In the genomic region with DNA sequence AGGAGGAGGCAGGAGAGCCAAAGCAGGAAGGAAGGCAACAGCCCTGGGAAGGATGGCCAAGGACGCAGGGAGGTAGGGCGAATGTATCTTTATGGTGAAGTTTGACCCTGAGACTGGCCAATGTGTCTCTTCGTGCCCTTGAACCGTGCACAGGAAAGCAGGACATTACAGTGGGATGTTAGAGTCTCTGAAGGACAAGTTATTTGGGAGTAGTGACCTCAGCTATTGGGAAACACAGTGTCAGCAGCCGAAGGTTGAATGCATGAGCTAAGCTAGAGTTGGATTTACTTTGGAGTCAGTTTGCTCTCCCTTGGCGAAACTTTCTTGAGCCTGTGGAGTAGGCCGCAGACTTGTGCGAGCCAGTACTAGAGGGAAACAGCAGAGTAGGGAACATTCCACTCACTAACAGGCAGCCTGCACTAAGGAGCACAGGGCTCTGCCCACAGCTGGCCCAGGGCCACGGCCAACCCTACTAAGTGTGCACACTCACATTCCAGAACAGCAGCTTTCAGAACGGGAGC, we compare ENCODE assay signal across 8 mouse cellular contexts. TPM values are rescaled to one million over a fixed set of nuclear protein-coding genes. Genes with fewer than 3 reads are reported as not detected.
DNase-seq lines count a peak whose midpoint lies in the region; ATAC-seq and TF ChIP-seq lines count a peak whose summit lies in the region.

No protein-coding gene starts in this region.

- WGBS in embryonic facial prominence, embryonic 14.5 days: 87% methylated on average over 10 of the region's 10 CpGs
- 92% methylated on average over 10 of the region's 10 CpGs for WGBS in embryonic facial prominence, embryonic 10.5 days
- WGBS in heart, postnatal 0 days: 42% methylated on average over 10 of the region's 10 CpGs
- WGBS in hindbrain, embryonic 12.5 days: 89% methylated on average over 10 of the region's 10 CpGs
- 89% methylated on average over 10 of the region's 10 CpGs for WGBS in midbrain, postnatal 0 days
- 89% methylated on average over 10 of the region's 10 CpGs for WGBS in forebrain, embryonic 16.5 days

- H3K36me3 ChIP-seq in embryonic facial prominence, embryonic 14.5 days (ENCODE audit: control insufficient read depth, insufficient read depth, low read length): peaks cover 90% of the 10 kb centered on the region
- peaks cover 100% of the 10 kb centered on the region for H3K36me3 ChIP-seq in embryonic facial prominence, embryonic 10.5 days (replicated peaks)
- H3K36me3 ChIP-seq in heart, postnatal 0 days (replicated peaks; ENCODE audit: control insufficient read depth, insufficient read depth, low read length): peaks cover 81% of the 10 kb centered on the region
- peaks cover 88% of the 10 kb centered on the region for H3K36me3 ChIP-seq in hindbrain, embryonic 12.5 days
- H3K36me3 ChIP-seq in midbrain, postnatal 0 days (ENCODE audit: insufficient read depth, low read length): peaks cover 65% of the 10 kb centered on the region
- peaks cover 44% of the 10 kb centered on the region for H3K36me3 ChIP-seq in forebrain, embryonic 16.5 days (ENCODE audit: control insufficient read depth, insufficient read depth)

- no peak overlapping the region for H3K4me2 ChIP-seq in embryonic facial prominence, embryonic 14.5 days (ENCODE audit: low read depth, low read length)
- no peak overlapping the region for H3K4me2 ChIP-seq in heart, postnatal 0 days (ENCODE audit: low read depth, low read length)
- no peak overlapping the region for H3K4me2 ChIP-seq in hindbrain, embryonic 12.5 days (replicated peaks)
- H3K4me2 ChIP-seq in midbrain, postnatal 0 days (ENCODE audit: low read depth, low read length, poor library complexity, severe bottlenecking): no peak overlapping the region
- H3K4me2 ChIP-seq in forebrain, embryonic 16.5 days (ENCODE audit: low read length): no peak overlapping the region

- no peaks in the 10 kb centered on the region for H3K9me3 ChIP-seq in embryonic facial prominence, embryonic 14.5 days (ENCODE audit: control insufficient read depth, low read length)
- H3K9me3 ChIP-seq in embryonic facial prominence, embryonic 10.5 days: no peaks in the 10 kb centered on the region
- no peaks in the 10 kb centered on the region for H3K9me3 ChIP-seq in heart, postnatal 0 days (replicated peaks; ENCODE audit: control insufficient read depth, low read length)
- H3K9me3 ChIP-seq in hindbrain, embryonic 12.5 days (replicated peaks): no peaks in the 10 kb centered on the region
- no peaks in the 10 kb centered on the region for H3K9me3 ChIP-seq in midbrain, postnatal 0 days (ENCODE audit: low read length)
- no peaks in the 10 kb centered on the region for H3K9me3 ChIP-seq in forebrain, embryonic 16.5 days (ENCODE audit: control insufficient read depth, low read length)

- peak; percentile 65; the same call in 1 of the 2 replicates for ATAC-seq in embryonic facial prominence, embryonic 14.5 days (ENCODE audit: low read depth)
- ATAC-seq in heart, postnatal 0 days (ENCODE audit: insufficient read depth, low read depth): peak; percentile 94
- no peak for ATAC-seq in hindbrain, embryonic 12.5 days (ENCODE audit: low FRiP score)
- no peak for ATAC-seq in midbrain, postnatal 0 days (ENCODE audit: low FRiP score)
- no peak for ATAC-seq in forebrain, embryonic 16.5 days

- no peak for TF ChIP-seq POLR2A in bone marrow macrophage, adult 2 months (IDR thresholded peaks at IDR 0.05; ENCODE audit: borderline replicate concordance, low read depth, low read length)

- H3K9ac ChIP-seq in embryonic facial prominence, embryonic 14.5 days (ENCODE audit: low read depth, low read length): no peak overlapping the region
- peak overlapping the region; percentile 41; the same call in 1 of the 2 replicates for H3K9ac ChIP-seq in heart, postnatal 0 days (replicated peaks; ENCODE audit: low read depth, low read length)
- no peak overlapping the region for H3K9ac ChIP-seq in hindbrain, embryonic 12.5 days
- H3K9ac ChIP-seq in midbrain, postnatal 0 days (replicated peaks; ENCODE audit: low read length, poor library complexity, severe bottlenecking): no peak overlapping the region
- no peak overlapping the region for H3K9ac ChIP-seq in forebrain, embryonic 16.5 days (replicated peaks; ENCODE audit: low read depth, low read length)

- H3K4me1 ChIP-seq in embryonic facial prominence, embryonic 14.5 days (ENCODE audit: control insufficient read depth, insufficient read depth, low read length): no peaks in the 10 kb centered on the region
- H3K4me1 ChIP-seq in embryonic facial prominence, embryonic 10.5 days: peaks cover 7% of the 10 kb centered on the region; the same call in 1 of the 2 replicates
- H3K4me1 ChIP-seq in bone marrow macrophage, adult 2 months (ENCODE audit: control insufficient read depth, insufficient read depth, low read length): peaks cover 40% of the 10 kb centered on the region
- peaks cover 4% of the 10 kb centered on the region; the same call in 1 of the 2 replicates for H3K4me1 ChIP-seq in heart, postnatal 0 days (ENCODE audit: control insufficient read depth, insufficient read depth)
- no peaks in the 10 kb centered on the region for H3K4me1 ChIP-seq in hindbrain, embryonic 12.5 days
- H3K4me1 ChIP-seq in midbrain, postnatal 0 days (ENCODE audit: insufficient read depth, low read length): no peaks in the 10 kb centered on the region
- no peaks in the 10 kb centered on the region for H3K4me1 ChIP-seq in forebrain, embryonic 16.5 days (replicated peaks; ENCODE audit: control insufficient read depth, insufficient read depth, low read length)

- no peaks in the 10 kb centered on the region for H3K27me3 ChIP-seq in embryonic facial prominence, embryonic 14.5 days (replicated peaks; ENCODE audit: control insufficient read depth, insufficient read depth, low read length)
- H3K27me3 ChIP-seq in embryonic facial prominence, embryonic 10.5 days (replicated peaks; ENCODE audit: low read depth, poor library complexity, severe bottlenecking): no peaks in the 10 kb centered on the region
- H3K27me3 ChIP-seq in heart, postnatal 0 days (ENCODE audit: control insufficient read depth, insufficient read depth, low read length): no peaks in the 10 kb centered on the region
- no peaks in the 10 kb centered on the region for H3K27me3 ChIP-seq in hindbrain, embryonic 12.5 days
- no peaks in the 10 kb centered on the region for H3K27me3 ChIP-seq in midbrain, postnatal 0 days (ENCODE audit: insufficient read depth, low read length)
- no peaks in the 10 kb centered on the region for H3K27me3 ChIP-seq in forebrain, embryonic 16.5 days (replicated peaks; ENCODE audit: control insufficient read depth, insufficient read depth, low read length)

- H3K27ac ChIP-seq in embryonic facial prominence, embryonic 14.5 days (replicated peaks; ENCODE audit: low read depth, low read length): no peak overlapping the region
- H3K27ac ChIP-seq in embryonic facial prominence, embryonic 10.5 days (replicated peaks): no peak overlapping the region
- peak overlapping the region; percentile 29 for H3K27ac ChIP-seq in bone marrow macrophage, adult 2 months (ENCODE audit: insufficient read depth, low read depth, low read length)
- H3K27ac ChIP-seq in heart, postnatal 0 days (ENCODE audit: low read depth): peak overlapping the region; percentile 97
- H3K27ac ChIP-seq in hindbrain, embryonic 12.5 days: no peak overlapping the region; the same call in 1 of the 2 replicates
- H3K27ac ChIP-seq in midbrain, postnatal 0 days (ENCODE audit: low read depth, low read length): no peak overlapping the region
- no peak overlapping the region for H3K27ac ChIP-seq in forebrain, embryonic 16.5 days (ENCODE audit: low read length)

- peak; percentile 7 for DNase-seq in embryonic facial prominence, embryonic 14.5 days (ENCODE audit: low spot score)
- no peak for DNase-seq in embryonic facial prominence, embryonic 10.5 days (ENCODE audit: low spot score)
- DNase-seq in heart, postnatal 0 days (ENCODE audit: low spot score): peak; percentile 84
- peak; percentile 73 for DNase-seq in lung, postnatal 14 days
- no peak for DNase-seq in midbrain, postnatal 0 days (ENCODE audit: low spot score)

- H3K4me3 ChIP-seq in embryonic facial prominence, embryonic 14.5 days (ENCODE audit: low read depth, low read length): no peak overlapping the region
- H3K4me3 ChIP-seq in embryonic facial prominence, embryonic 10.5 days: no peak overlapping the region
- no peak overlapping the region for H3K4me3 ChIP-seq in bone marrow macrophage, adult 2 months (ENCODE audit: insufficient read depth, low read length)
- no peak overlapping the region for H3K4me3 ChIP-seq in heart, postnatal 0 days (ENCODE audit: low read depth, low read length)
- H3K4me3 ChIP-seq in hindbrain, embryonic 12.5 days: no peak overlapping the region
- H3K4me3 ChIP-seq in midbrain, postnatal 0 days (ENCODE audit: low read depth, low read length): no peak overlapping the region
- no peak overlapping the region for H3K4me3 ChIP-seq in forebrain, embryonic 16.5 days (replicated peaks; ENCODE audit: low read length)

- 0 out of 2 replicates have a peak, but pooled peaks have one; percentile 31 for TF ChIP-seq EP300 in heart, postnatal 0 days (IDR thresholded peaks at IDR 0.05; ENCODE audit: low read depth)

- no peak for TF ChIP-seq CTCF in bone marrow macrophage, adult 2 months (IDR thresholded peaks at IDR 0.05; ENCODE audit: low read depth, low read length)
- no peak for TF ChIP-seq CTCF in heart, postnatal 0 days (IDR thresholded peaks at IDR 0.05; ENCODE audit: low read depth)
- TF ChIP-seq CTCF in midbrain, postnatal 0 days (IDR thresholded peaks at IDR 0.05): no peak

RNA-seq across cellular contexts. Expression of a gene that starts 29.5 kb away (rescaled TPM):
- 278 and 298 TPM in 2 replicates for polyA plus RNA-seq in embryonic facial prominence, embryonic 14.5 days (2014; fragmentation: Nextera tagmentation; extraction: Ambion mirVana)
- polyA plus RNA-seq in embryonic facial prominence, embryonic 10.5 days (2016; fragmentation: Nextera tagmentation; extraction: Ambion mirVana): 239 and 259 TPM in 2 replicates
- polyA plus RNA-seq in bone marrow macrophage, adult 2 months (2012; ENCODE audit: insufficient read depth, insufficient read length, missing spikeins): 259 and 260 TPM in 2 replicates
- total RNA-seq in heart, postnatal 0 days (2014; rRNA removed; ENCODE audit: low replicate concordance): 83.8 and 130 TPM in 2 replicates
- polyA plus RNA-seq in heart, postnatal 0 days (2015; fragmentation: Nextera tagmentation; extraction: Ambion mirVana): 346 and 349 TPM in 2 replicates
- 380 and 390 TPM in 2 replicates for polyA plus RNA-seq in hindbrain, embryonic 12.5 days (2016; fragmentation: Nextera tagmentation; extraction: Ambion mirVana)
- 65.3 and 122 TPM in 2 replicates for total RNA-seq in midbrain, postnatal 0 days (2014; rRNA removed)
- 458 and 504 TPM in 2 replicates for polyA plus RNA-seq in midbrain, postnatal 0 days (2015; fragmentation: Nextera tagmentation; extraction: Ambion mirVana)
- polyA plus RNA-seq in forebrain, embryonic 16.5 days (2015; fragmentation: Nextera tagmentation; extraction: Ambion mirVana): 405 and 452 TPM in 2 replicates

Comparison
In these comparisons a context has a peak if more than half of its experiments do, and no peak if none do; other contexts are left out.
1. DNase-seq: peak in embryonic facial prominence, embryonic 14.5 days (single experiment), heart, postnatal 0 days (single experiment) and lung, postnatal 14 days (single experiment); none in embryonic facial prominence, embryonic 10.5 days (single experiment) and midbrain, postnatal 0 days (single experiment).
2. ATAC-seq: peak in embryonic facial prominence, embryonic 14.5 days (single experiment) and heart, postnatal 0 days (single experiment); none in hindbrain, embryonic 12.5 days (single experiment), midbrain, postnatal 0 days (single experiment) and forebrain, embryonic 16.5 days (single experiment).
3. H3K27ac ChIP-seq: peak in bone marrow macrophage, adult 2 months (single experiment) and heart, postnatal 0 days (single experiment); none in embryonic facial prominence, embryonic 14.5 days (single experiment), embryonic facial prominence, embryonic 10.5 days (single experiment), hindbrain, embryonic 12.5 days (single experiment), midbrain, postnatal 0 days (single experiment) and forebrain, embryonic 16.5 days (single experiment).